Comparison of ENCODE assay signal across 14 mouse cellular contexts in the genomic region with DNA sequence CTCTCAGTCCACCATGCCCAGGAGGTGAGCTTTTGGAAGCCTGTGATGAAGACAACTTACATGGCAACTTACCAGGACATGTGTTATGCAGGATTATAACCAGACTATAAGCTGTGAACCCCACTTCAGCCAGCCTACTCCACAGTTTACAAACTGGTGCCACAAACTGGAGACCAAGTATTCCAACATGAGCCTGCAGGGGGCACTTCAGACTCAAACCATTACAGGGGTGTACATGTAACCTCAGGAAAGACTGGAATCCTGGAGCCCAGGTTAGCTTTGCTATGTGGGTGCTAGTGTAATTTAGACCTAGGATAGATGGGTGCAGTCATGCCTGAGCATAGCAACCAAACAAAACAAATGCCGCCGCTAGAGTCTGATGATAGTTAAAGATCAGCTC.
A peak's percentile ranks its signal among the peaks of the same experiment; 100 is the strongest.
DNase-seq lines count a peak whose midpoint lies in the region; ATAC-seq and TF ChIP-seq lines count a peak whose summit lies in the region.
"Had no signal": no experiment of that assay in that cellular context is flagged by ENCODE, and none has a peak within 500 bp of the region (broad histone marks: within the 10 kb centered on the region; RNA-seq: fewer than 3 reads in every experiment).

No protein-coding gene starts in this region.

- ATAC-seq in heart, postnatal 0 days (ENCODE audit: insufficient read depth, low read depth), result no peak
- no peak for ATAC-seq in liver, postnatal 0 days
- ATAC-seq: forebrain, embryonic 14.5 days had no signal

- H3K4me3 ChIP-seq in heart, postnatal 0 days (ENCODE audit: low read depth, low read length), result no peak overlapping the region
- H3K4me3 ChIP-seq in liver, postnatal 0 days (ENCODE audit: low read depth, low read length), result no peak overlapping the region
- H3K4me3 ChIP-seq: embryonic facial prominence, embryonic 13.5 days; heart, embryonic 13.5 days; hindbrain, embryonic 15.5 days; limb, embryonic 15.5 days had no signal

- H3K4me2 ChIP-seq in heart, postnatal 0 days (ENCODE audit: low read depth, low read length), result no peak overlapping the region
- no peak overlapping the region for H3K4me2 ChIP-seq in liver, postnatal 0 days (ENCODE audit: low read depth, low read length)
- H3K4me2 ChIP-seq: embryonic facial prominence, embryonic 13.5 days; heart, embryonic 13.5 days; hindbrain, embryonic 15.5 days; limb, embryonic 15.5 days; midbrain, embryonic 11.5 days had no signal

- no peaks in the 10 kb centered on the region for H3K36me3 ChIP-seq in heart, postnatal 0 days (replicated peaks; ENCODE audit: control insufficient read depth, insufficient read depth, low read length)
- H3K36me3 ChIP-seq in liver, postnatal 0 days (replicated peaks; ENCODE audit: insufficient read depth, low read length), result no peaks in the 10 kb centered on the region
- H3K36me3 ChIP-seq: embryonic facial prominence, embryonic 13.5 days; heart, embryonic 13.5 days; hindbrain, embryonic 15.5 days; limb, embryonic 15.5 days had no signal

- TF ChIP-seq CTCF in heart, postnatal 0 days (IDR thresholded peaks at IDR 0.05; ENCODE audit: low read depth), result peak; percentile 31; the same call in 1 of the 2 replicates
- TF ChIP-seq CTCF in liver, postnatal 0 days (IDR thresholded peaks at IDR 0.05; ENCODE audit: low read depth), result peak; percentile 42

- no peak for TF ChIP-seq EP300 in heart, postnatal 0 days (IDR thresholded peaks at IDR 0.05; ENCODE audit: low read depth)
- TF ChIP-seq EP300 in liver, postnatal 0 days (IDR thresholded peaks at IDR 0.05; ENCODE audit: low read depth), result no peak

- H3K27ac ChIP-seq in heart, postnatal 0 days (ENCODE audit: low read depth), result no peak overlapping the region
- no peak overlapping the region for H3K27ac ChIP-seq in liver, postnatal 0 days (ENCODE audit: low read depth)
- H3K27ac ChIP-seq: embryonic facial prominence, embryonic 13.5 days; heart, embryonic 13.5 days; hindbrain, embryonic 15.5 days; limb, embryonic 15.5 days had no signal

- WGBS in heart, postnatal 0 days, result 98% methylated on average over 2 of the region's 2 CpGs
- WGBS in liver, postnatal 0 days (ENCODE audit: insufficient replicate concordance), result 87% methylated on average over 2 of the region's 2 CpGs

- no peaks in the 10 kb centered on the region for H3K27me3 ChIP-seq in heart, postnatal 0 days (ENCODE audit: control insufficient read depth, insufficient read depth, low read length)
- H3K27me3 ChIP-seq in liver, postnatal 0 days (ENCODE audit: insufficient read depth, low read length), result no peaks in the 10 kb centered on the region
- H3K27me3 ChIP-seq: embryonic facial prominence, embryonic 13.5 days; heart, embryonic 13.5 days; hindbrain, embryonic 15.5 days; limb, embryonic 15.5 days had no signal

- DNase-seq in heart, postnatal 0 days (ENCODE audit: low spot score), result no peak
- DNase-seq in heart, postnatal 25 days (ENCODE audit: low spot score), result no peak
- DNase-seq in liver, postnatal 0 days, result no peak
- DNase-seq in liver (no peak), adipocyte (ENCODE audit: low spot score) (peak; percentile 38)
- peak; percentile 43 for DNase-seq in lung, postnatal 25 days (ENCODE audit: low spot score)
- no peak for DNase-seq in frontal cortex, postnatal 36 days (ENCODE audit: low spot score in 2 of 2)
- DNase-seq: layer of hippocampus, postnatal 36 days had no signal

- no peaks in the 10 kb centered on the region for H3K4me1 ChIP-seq in heart, postnatal 0 days (ENCODE audit: control insufficient read depth, insufficient read depth)
- no peaks in the 10 kb centered on the region for H3K4me1 ChIP-seq in liver, postnatal 0 days (ENCODE audit: insufficient read depth)
- H3K4me1 ChIP-seq: heart, embryonic 13.5 days; hindbrain, embryonic 15.5 days had no signal

- no peaks in the 10 kb centered on the region for H3K9me3 ChIP-seq in heart, postnatal 0 days (replicated peaks; ENCODE audit: control insufficient read depth, low read length)
- H3K9me3 ChIP-seq in liver, postnatal 0 days (ENCODE audit: low read length), result no peaks in the 10 kb centered on the region
- H3K9me3 ChIP-seq: embryonic facial prominence, embryonic 13.5 days; heart, embryonic 13.5 days; hindbrain, embryonic 15.5 days; limb, embryonic 15.5 days had no signal

- H3K9ac ChIP-seq in heart, postnatal 0 days (replicated peaks; ENCODE audit: low read depth, low read length), result no peak overlapping the region
- H3K9ac ChIP-seq in liver, postnatal 0 days (replicated peaks), result no peak overlapping the region
- H3K9ac ChIP-seq: embryonic facial prominence, embryonic 13.5 days; heart, embryonic 13.5 days; hindbrain, embryonic 15.5 days; limb, embryonic 15.5 days had no signal

- intact Hi-C loops in heart, postnatal 25 days (cut with DNase I), result loop anchor here (2.0 to 5.0 kb wide), 2 partner anchors 451 to 472 kb away; no protein-coding TSS in a partner anchor

Comparison
In these comparisons a context has a peak if more than half of its experiments do, and no peak if none do; other contexts are left out.
1. DNase-seq: peak in adipocyte (single experiment) and lung, postnatal 25 days (single experiment); none in heart, postnatal 0 days (single experiment), heart, postnatal 25 days (single experiment), liver, postnatal 0 days (single experiment), liver (single experiment) and frontal cortex, postnatal 36 days (0 of 2).